Mouse (Mus musculus): ENCODE data around the gene Pomc. TPM values are rescaled to one million over a fixed set of nuclear protein-coding genes. Genes with fewer than 3 reads are reported as not detected.

Pomc gene
- polyA plus RNA-seq, 1 experiment = not detected

DNA sequence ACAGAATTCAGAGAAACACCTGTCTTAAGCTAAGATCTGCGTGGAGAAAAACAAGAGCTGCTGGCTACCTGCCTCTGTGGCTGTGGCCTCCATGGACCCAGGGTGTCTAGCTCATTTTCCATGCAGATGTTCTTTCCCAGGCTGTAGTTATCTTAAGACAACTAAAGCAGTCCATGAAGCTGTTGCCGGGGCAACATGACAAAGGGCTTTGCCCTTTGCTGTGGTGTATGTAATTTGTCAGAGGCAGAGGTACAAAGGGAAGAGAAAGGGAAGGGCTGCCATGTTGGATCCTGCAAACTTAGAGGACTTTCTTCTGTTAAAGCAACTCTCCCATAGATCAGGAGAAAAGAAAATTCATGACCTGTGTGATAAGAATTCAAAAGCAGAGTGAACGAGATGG, 36.3 kb downstream of the Pomc start:
- Histone ChIP-seq H3K4me1 (ENCODE audit: control insufficient read depth, insufficient read depth, insufficient read length, low read length) (no peaks in the 10 kb centered on the region), H3K27ac (replicated peaks; ENCODE audit: low read depth, low read length) (no peak overlapping the region), H3K4me3 (ENCODE audit: insufficient read depth, low read depth, low read length) (no peak overlapping the region)

- H3K4me3 ChIP-seq (ENCODE audit: insufficient read depth, low read depth, low read length) = no peak overlapping the region
- no peaks in the 10 kb centered on the region for H3K4me1 ChIP-seq (ENCODE audit: control insufficient read depth, insufficient read depth, insufficient read length, low read length)
- H3K27ac ChIP-seq (replicated peaks; ENCODE audit: low read depth, low read length) = no peak overlapping the region
These were observed 42.0 kb downstream of the Pomc start for GRCm38 (mm10) chr12:3996749-3997148.

DNA sequence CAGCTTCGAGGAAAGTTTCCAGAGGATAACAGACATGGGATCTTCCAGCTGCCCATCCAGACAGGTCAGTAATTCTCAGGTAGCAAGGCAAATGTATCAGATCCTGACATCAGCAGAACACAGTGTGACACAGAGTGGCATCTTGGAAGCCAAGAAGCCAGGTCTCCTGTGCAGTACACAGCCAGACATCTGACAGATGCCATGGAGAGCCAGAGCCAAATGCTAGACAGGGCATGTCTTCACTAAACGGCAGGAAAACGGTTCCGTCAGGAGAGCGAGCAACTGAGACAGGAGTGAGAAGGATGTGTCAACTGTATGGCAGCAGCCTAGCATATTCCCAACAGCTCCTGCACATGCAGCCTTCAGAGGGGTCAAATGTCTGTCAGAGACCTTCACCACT, 45.7 kb downstream of the Pomc start:
- H3K4me1 ChIP-seq (ENCODE audit: control insufficient read depth, insufficient read depth, insufficient read length, low read length) = peaks cover 7% of the 10 kb centered on the region; the same call in 1 of the 2 replicates
- H3K27ac ChIP-seq (replicated peaks; ENCODE audit: low read depth, low read length) = no peak overlapping the region
- no peak overlapping the region for H3K4me3 ChIP-seq (ENCODE audit: insufficient read depth, low read depth, low read length)

DNA sequence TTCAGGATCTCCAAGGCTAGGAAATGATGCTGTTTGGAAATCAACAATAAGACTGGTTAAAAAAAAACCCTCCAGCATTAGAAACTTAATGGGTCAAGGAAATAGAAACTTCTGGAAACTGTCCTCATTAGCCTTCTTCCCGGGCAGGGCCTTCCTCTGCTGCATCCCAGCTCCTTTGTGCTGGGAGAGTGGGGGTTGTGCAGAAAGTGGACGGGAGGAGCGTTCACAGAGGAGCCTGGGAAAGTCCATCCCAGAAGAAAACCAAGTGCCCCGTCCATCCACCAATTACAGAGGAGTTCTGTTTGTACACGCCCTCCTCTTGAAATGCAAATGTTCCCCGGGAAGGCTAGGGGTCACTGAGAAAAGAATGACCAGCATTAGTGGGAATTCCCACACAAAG, 49.9 kb downstream of the Pomc start:
- Histone ChIP-seq H3K4me1 (ENCODE audit: control insufficient read depth, insufficient read depth, insufficient read length, low read length) (peaks cover 31% of the 10 kb centered on the region), H3K27ac (replicated peaks; ENCODE audit: low read depth, low read length) (peak overlapping the region; percentile 94), H3K4me3 (ENCODE audit: insufficient read depth, low read depth, low read length) (no peak overlapping the region)

GRCm38 (mm10) chr12:4006079-4006478, 51.3 kb downstream of the Pomc start:
- peaks cover 33% of the 10 kb centered on the region for H3K4me1 ChIP-seq (ENCODE audit: control insufficient read depth, insufficient read depth, insufficient read length, low read length)
- H3K4me3 ChIP-seq (ENCODE audit: insufficient read depth, low read depth, low read length) = no peak overlapping the region
- H3K27ac ChIP-seq (replicated peaks; ENCODE audit: low read depth, low read length) = peak overlapping the region; percentile 87

DNA sequence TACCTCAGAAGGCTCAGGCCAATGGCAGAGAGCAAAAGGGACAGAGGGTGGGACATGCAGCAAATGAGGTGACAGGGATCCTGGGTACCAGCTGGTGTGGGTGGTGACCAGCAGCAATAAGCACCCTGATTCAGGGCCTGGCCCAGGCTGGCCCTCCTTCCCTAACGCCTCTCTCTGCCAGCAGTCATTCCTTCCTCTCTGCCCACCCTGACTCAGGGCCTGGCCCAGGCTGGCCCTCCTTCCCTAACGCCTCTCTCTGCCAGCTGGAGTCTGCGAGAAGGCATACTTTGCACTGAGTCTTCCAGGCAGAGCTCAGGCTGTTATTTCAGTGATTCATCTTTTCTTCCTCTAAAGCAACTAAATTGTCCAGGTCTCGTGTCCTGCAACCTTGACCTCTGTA, 52.4 kb downstream of the Pomc start:
- peaks cover 33% of the 10 kb centered on the region for H3K4me1 ChIP-seq (ENCODE audit: control insufficient read depth, insufficient read depth, insufficient read length, low read length)
- H3K4me3 ChIP-seq (ENCODE audit: insufficient read depth, low read depth, low read length) = no peak overlapping the region
- peak overlapping the region; percentile 87 for H3K27ac ChIP-seq (replicated peaks; ENCODE audit: low read depth, low read length)

DNA sequence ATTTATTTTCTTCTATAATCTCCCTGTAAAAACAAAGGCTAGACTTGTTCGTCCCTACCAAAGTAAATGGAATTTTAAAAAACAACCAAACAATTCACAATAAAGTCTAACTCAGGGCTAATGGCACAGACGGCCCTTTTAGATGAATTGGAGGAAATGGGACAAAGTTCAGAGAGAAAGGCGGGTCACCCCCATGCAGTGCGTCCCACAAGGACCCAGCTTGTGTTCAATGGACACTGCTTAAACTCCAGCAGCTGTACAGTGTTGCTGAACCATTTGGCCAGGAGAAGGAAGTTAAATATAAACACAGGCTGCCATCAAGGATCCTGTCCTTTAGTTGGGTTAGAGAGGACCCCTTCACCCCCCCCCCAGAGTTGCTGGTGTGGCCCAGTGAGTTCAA, 53.0 kb downstream of the Pomc start:
- peak overlapping the region; percentile 87 for H3K27ac ChIP-seq (replicated peaks; ENCODE audit: low read depth, low read length)

DNA sequence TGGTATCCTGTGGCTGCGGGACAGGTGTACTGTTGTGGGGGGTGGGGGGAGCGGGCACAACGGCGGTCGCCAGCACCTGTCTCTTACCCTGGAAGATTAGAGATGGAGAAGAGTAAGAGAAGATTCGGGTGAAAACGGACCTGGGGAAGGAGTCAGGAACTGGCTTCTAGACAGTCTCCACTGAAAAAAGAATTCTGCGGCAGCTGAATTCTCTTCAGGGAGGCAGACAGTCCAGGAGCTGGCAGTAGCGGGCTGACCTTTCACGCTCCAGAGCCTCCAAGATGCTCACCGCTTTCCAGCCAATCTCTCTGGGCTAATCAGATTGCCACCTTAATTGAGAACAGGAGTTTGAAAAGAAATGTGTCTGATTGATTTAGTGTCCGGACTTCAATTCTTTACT, 54.0 kb downstream of the Pomc start:
- Histone ChIP-seq H3K27ac (replicated peaks; ENCODE audit: low read depth, low read length) (peak overlapping the region; percentile 87), H3K4me3 (ENCODE audit: insufficient read depth, low read depth, low read length) (no peak overlapping the region), H3K4me1 (ENCODE audit: control insufficient read depth, insufficient read depth, insufficient read length, low read length) (peaks cover 33% of the 10 kb centered on the region)

More for the DNA sequence above, 53.0 kb downstream of the Pomc start:
- H3K4me1 ChIP-seq (ENCODE audit: control insufficient read depth, insufficient read depth, insufficient read length, low read length) = peaks cover 33% of the 10 kb centered on the region
- H3K4me3 ChIP-seq (ENCODE audit: insufficient read depth, low read depth, low read length) = no peak overlapping the region

Other genes starting within 250 kb of the Pomc start
- 11.8 and 12.6 TPM in 2 replicates for gene Dnmt3a, start 148.9 kb upstream of the Pomc start, polyA plus RNA-seq (2012; ENCODE audit: insufficient read depth, insufficient read length, missing spikeins)
- gene Efr3b, start 84.0 kb downstream of the Pomc start, polyA plus RNA-seq (2012; ENCODE audit: insufficient read depth, insufficient read length, missing spikeins) = 2.3 and 3.3 TPM in 2 replicates
- 1.8 and 3.5 TPM in 2 replicates for gene Dnajc27, start 127.6 kb downstream of the Pomc start, polyA plus RNA-seq (2012; ENCODE audit: insufficient read depth, insufficient read length, missing spikeins)
- gene Adcy3, start 178.2 kb downstream of the Pomc start, polyA plus RNA-seq (2012; ENCODE audit: insufficient read depth, insufficient read length, missing spikeins) = 28.5 and 35.8 TPM in 2 replicates